Mouse (Mus musculus) intestine, embryonic 14.5 days (tissue): ENCODE measurements at regions not wholly inside any gene's neighbourhood (a gene's known extent, or its start where the extent isn't known, plus 50 kb on each side); places are given as distances from the start of the nearest gene placed in this dataset.
"Not testable (repeated sequence)": the region's sequence is repeated elsewhere in the genome, so short reads cannot be mapped to it uniquely, and the experiment has no call there.

Experiments
- ATAC-seq: fragments of 200-750 bp; cut with Nextera tagmentation; replicated peaks from 2 replicates; pipeline ENCODE4 v1.8.0; 2017; ENCODE audit warnings: low read depth, moderate number of reproducible peaks, moderate TSS enrichment, moderate library complexity; ENCODE audit not compliant: low FRiP score, low TSS enrichment
- DNase-seq: peaks from one replicate; pipeline ENCODE4 v3.0.0-alpha.2; 2018; ENCODE audit warnings: low spot score
- H3K27ac ChIP-seq: fragments of 300-500 bp; sonication (generic); 2 replicates; pipeline ENCODE4 v1.5.1; 2014; ENCODE audit warnings: low read depth, mild to moderate bottlenecking, control low read depth
- H3K27me3 ChIP-seq: fragments of 300-500 bp; sonication (generic); replicated peaks from 2 replicates; pipeline ENCODE4 v1.6.1; 2014; ENCODE audit warnings: low read length, control low read depth; ENCODE audit not compliant: control insufficient read depth, insufficient read depth
- H3K36me3 ChIP-seq: fragments of 300-500 bp; sonication (generic); 2 replicates; pipeline ENCODE4 v1.6.1; 2014; ENCODE audit warnings: low read length, control low read depth; ENCODE audit not compliant: control insufficient read depth, insufficient read depth
- H3K4me1 ChIP-seq: fragments of 300-500 bp; sonication (generic); replicated peaks from 2 replicates; pipeline ENCODE4 v1.6.1; 2014; ENCODE audit warnings: low read length, control low read depth, mixed read lengths; ENCODE audit not compliant: control insufficient read depth, insufficient read depth
- H3K4me2 ChIP-seq: fragments of 300-500 bp; sonication (generic); 2 replicates; pipeline ENCODE4 v1.6.1; 2014; ENCODE audit warnings: low read length
- H3K4me3 ChIP-seq: fragments of 300-500 bp; sonication (generic); 2 replicates; pipeline ENCODE4 v1.5.1; 2014; ENCODE audit warnings: low read depth, low read length, control low read depth, mixed read lengths
- H3K9ac ChIP-seq: fragments of 300-500 bp; sonication (generic); 2 replicates; pipeline ENCODE4 v1.6.1; 2014; ENCODE audit warnings: mild to moderate bottlenecking, low read length
- H3K9me3 ChIP-seq: fragments of 300-500 bp; sonication (generic); 2 replicates; pipeline ENCODE4 v1.6.1; 2016; ENCODE audit warnings: low read length, control low read depth; ENCODE audit not compliant: control insufficient read depth
- WGBS: fragments of 180-500 bp; shearing (Covaris S2); extraction: QIAGEN DNeasy Blood & Tissue Kit; methylation state at CpG from one replicate; pipeline ENCODE4 v1.1.7; 2014; 5-methylcytosine and 5-hydroxymethylcytosine counted together

DNA sequence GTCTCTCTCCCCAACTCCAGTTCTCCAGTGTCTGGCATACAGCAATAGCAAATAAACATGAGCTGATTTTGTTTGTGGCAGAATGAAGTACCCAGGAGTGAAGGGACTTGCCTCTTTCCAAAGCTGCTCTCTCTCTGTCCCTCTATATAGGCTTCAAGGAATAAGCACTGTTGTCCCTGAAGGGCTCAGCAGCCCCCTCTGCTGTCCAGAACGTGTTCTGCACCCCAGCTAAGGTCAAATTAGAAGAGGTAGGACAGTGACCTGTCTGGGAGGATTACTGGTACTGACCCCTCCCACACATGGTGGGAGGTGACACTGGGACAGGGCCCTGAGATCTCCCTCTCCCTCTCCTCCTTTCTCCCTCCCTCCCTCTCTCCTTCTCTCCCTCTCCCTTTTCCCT is 65.7 kb upstream of the Col1a1 start:
- H3K9me3 ChIP-seq: no peaks in the 10 kb centered on the region
- no peak overlapping the region for H3K27ac ChIP-seq
- no peak for ATAC-seq
- H3K4me3 ChIP-seq: no peak overlapping the region
- DNase-seq: peak; percentile 88
- WGBS: 0% methylated on average over 1 of the region's 1 CpGs
- H3K36me3 ChIP-seq: no peaks in the 10 kb centered on the region
- no peak overlapping the region for H3K4me2 ChIP-seq
- H3K4me1 ChIP-seq: peaks cover 28% of the 10 kb centered on the region
- no peak overlapping the region for H3K9ac ChIP-seq
- no peaks in the 10 kb centered on the region for H3K27me3 ChIP-seq

- 22% methylated on average over 4 of the region's 4 CpGs for WGBS
- H3K4me3 ChIP-seq, DNase-seq, H3K9ac ChIP-seq, H3K27me3 ChIP-seq, H3K36me3 ChIP-seq, H3K4me2 ChIP-seq, H3K27ac ChIP-seq, H3K9me3 ChIP-seq: not testable (repeated sequence)
- H3K4me1 ChIP-seq: peaks cover 25% of the 10 kb centered on the region
- ATAC-seq: peak; percentile 40; the same call in 1 of the 2 replicates
These were observed 66.2 kb upstream of the Col1a1 start for GRCm38 (mm10) chr11:94869866-94870265.

DNA sequence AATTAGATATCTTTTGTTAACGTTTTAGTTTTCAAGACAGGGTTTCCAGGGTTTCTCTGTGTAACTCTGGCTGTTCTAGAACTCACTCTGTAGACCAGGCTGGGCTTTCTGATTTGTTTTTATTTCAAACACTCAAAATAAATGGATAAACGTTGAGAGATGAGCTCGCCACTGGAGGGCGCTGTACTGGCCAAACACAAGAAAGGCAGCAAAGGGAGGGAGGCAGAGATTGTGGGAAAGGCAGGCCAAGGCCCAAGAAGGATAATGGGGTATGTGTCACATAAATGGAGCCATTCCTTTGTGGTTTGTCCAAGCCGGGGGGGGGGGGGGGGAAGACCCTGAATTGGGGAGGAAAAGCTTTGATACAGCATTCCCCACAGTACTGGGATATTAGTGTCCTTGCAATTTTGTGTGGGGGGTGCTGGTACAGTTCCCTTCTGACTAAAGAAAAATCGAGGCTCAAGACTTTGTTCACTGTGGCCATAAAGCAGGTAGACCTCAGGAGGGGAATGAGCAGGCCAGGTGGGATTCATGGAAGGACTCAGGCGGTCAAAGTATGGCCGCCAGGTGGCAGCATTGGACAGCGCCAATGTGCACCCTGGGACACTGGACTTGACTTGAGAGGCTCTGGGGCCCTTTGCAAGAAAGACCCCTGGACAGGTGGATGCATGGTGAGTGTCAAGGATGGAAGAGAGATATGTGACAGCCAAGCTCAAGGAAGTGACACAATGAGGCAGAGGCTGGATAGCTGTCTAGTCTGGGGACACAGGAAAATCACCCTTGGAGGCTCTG is 69.7 kb upstream of the Col1a1 start:
- no peak overlapping the region for H3K4me2 ChIP-seq
- no peak overlapping the region for H3K27ac ChIP-seq
- H3K27me3 ChIP-seq: no peaks in the 10 kb centered on the region
- H3K4me3 ChIP-seq: no peak overlapping the region
- no peaks in the 10 kb centered on the region for H3K4me1 ChIP-seq
- DNase-seq (peak; percentile 94), ATAC-seq (peak; percentile 68; the same call in 1 of the 2 replicates)
- H3K9ac ChIP-seq: no peak overlapping the region
- H3K36me3 ChIP-seq: no peaks in the 10 kb centered on the region
- WGBS: 18% methylated on average over 9 of the region's 9 CpGs
- H3K9me3 ChIP-seq: no peaks in the 10 kb centered on the region

DNA sequence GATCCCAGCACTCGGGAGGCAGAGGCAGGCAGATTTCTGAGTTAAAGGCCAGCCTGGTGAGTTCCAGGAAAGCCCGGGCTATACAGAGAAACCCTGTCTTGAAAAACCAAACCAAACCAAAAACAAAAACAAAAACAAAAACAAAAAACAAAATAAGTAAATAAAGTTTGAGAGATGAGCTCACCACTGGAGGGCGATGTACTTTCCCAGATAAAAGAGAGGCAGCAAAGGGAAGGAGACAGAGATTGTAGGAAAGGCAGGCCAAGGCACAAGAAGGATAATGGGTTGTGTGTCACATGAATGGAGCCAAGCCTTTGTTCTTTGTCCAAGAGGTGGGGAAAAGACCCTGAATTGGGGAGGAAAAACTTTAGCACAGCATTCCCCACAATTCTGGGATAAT is 67.6 kb upstream of the Tmem92 start:
- no peak overlapping the region for H3K4me2 ChIP-seq
- H3K9ac ChIP-seq: no peak overlapping the region
- H3K4me3 ChIP-seq: no peak overlapping the region
- H3K36me3 ChIP-seq: no peaks in the 10 kb centered on the region
- no peak for DNase-seq
- no peaks in the 10 kb centered on the region for H3K27me3 ChIP-seq
- H3K27ac ChIP-seq: no peak overlapping the region
- no peaks in the 10 kb centered on the region for H3K9me3 ChIP-seq
- no peaks in the 10 kb centered on the region for H3K4me1 ChIP-seq
- ATAC-seq: no peak
- 90% methylated on average over 3 of the region's 3 CpGs for WGBS

GRCm38 (mm10) chr11:94839133-94839532 is 56.6 kb upstream of the Tmem92 start:
- Histone ChIP-seq H3K27me3 (no peaks in the 10 kb centered on the region), H3K4me2 (no peak overlapping the region), H3K9ac (no peak overlapping the region), H3K4me1 (no peaks in the 10 kb centered on the region), H3K9me3 (no peaks in the 10 kb centered on the region), H3K27ac (no peak overlapping the region), H3K4me3 (no peak overlapping the region), H3K36me3 (no peaks in the 10 kb centered on the region)
- ATAC-seq (no peak), DNase-seq (no peak)

- Histone ChIP-seq H3K4me3 (no peak overlapping the region), H3K9me3 (no peaks in the 10 kb centered on the region), H3K9ac (no peak overlapping the region), H3K36me3 (no peaks in the 10 kb centered on the region), H3K27ac (no peak overlapping the region), H3K4me1 (no peaks in the 10 kb centered on the region), H3K4me2 (no peak overlapping the region), H3K27me3 (no peaks in the 10 kb centered on the region)
- no peak for DNase-seq
- WGBS: 53% methylated on average over 3 of the region's 3 CpGs
- ATAC-seq: no peak
These were observed 55.6 kb upstream of the Tmem92 start for GRCm38 (mm10) chr11:94838140-94838539.

- no peaks in the 10 kb centered on the region for H3K9me3 ChIP-seq
- DNase-seq (no peak), ATAC-seq (no peak)
These were observed 53.8 kb upstream of the Tmem92 start for GRCm38 (mm10) chr11:94836347-94836746.

GRCm38 (mm10) chr11:94832246-94832985 is 49.9 kb upstream of the Tmem92 start:
- H3K36me3 ChIP-seq: no peaks in the 10 kb centered on the region
- no peaks in the 10 kb centered on the region for H3K9me3 ChIP-seq
- WGBS: 30% methylated on average over 13 of the region's 13 CpGs
- DNase-seq: peak; percentile 89
- H3K4me1 ChIP-seq: no peaks in the 10 kb centered on the region
- no peak overlapping the region for H3K9ac ChIP-seq
- no peak overlapping the region for H3K4me3 ChIP-seq
- ATAC-seq: no peak
- H3K4me2 ChIP-seq: no peak overlapping the region
- no peaks in the 10 kb centered on the region for H3K27me3 ChIP-seq
- H3K27ac ChIP-seq: no peak overlapping the region

More at GRCm38 (mm10) chr11:94836347-94836746, 53.8 kb upstream of the Tmem92 start:
- Histone ChIP-seq H3K27me3 (no peaks in the 10 kb centered on the region), H3K4me1 (no peaks in the 10 kb centered on the region), H3K4me3 (no peak overlapping the region), H3K27ac (no peak overlapping the region), H3K4me2 (no peak overlapping the region), H3K9ac (no peak overlapping the region), H3K36me3 (no peaks in the 10 kb centered on the region)
